Mouse (Mus musculus): ENCODE measurements at regions not wholly inside any gene's neighbourhood (a gene's known extent, or its start where the extent isn't known, plus 50 kb on each side); places are given as distances from the start of the nearest gene placed in this dataset.

DNA sequence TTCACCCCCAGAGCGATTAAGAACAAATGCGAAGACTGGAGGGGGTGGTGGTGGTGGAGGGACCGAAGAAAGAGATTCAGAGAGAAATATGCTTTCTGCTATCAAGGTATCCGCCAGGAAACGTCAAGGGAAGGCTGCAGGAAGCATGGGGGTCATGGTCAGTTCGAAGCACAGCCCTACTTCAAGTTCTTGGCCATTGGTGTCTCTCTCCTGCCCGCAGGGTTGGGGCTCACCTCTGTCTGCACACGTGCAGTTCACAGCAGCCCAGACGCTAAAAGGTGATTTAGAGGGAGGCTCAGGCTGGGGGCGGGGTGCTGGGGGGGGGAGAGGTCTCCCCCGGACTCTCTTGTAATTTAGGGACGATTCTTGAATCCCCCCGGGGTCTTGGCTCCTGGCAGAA is 533.1 kb upstream of the Tbx3 start:
- TF ChIP-seq CTCF (IDR thresholded peaks at IDR 0.05; ENCODE audit: low read depth), result no peak
- TF ChIP-seq EP300 (IDR thresholded peaks at IDR 0.05; ENCODE audit: low read depth), result no peak
